Mouse (Mus musculus) central nervous system, embryonic 11.5 days (tissue): ENCODE measurements around the gene Cyp11a1. TPM values are rescaled to one million over a fixed set of nuclear protein-coding genes. Genes with fewer than 3 reads are reported as not detected.

Experiments
- polyA plus RNA-seq: library from polyadenylated mRNA; depleted of rRNA; stranded (reverse); fragments of >200 nt; gene quantifications from 2 replicates; pipeline ENCODE4 v1.2.3, GENCODE M21; 2012; rRNA removed

The Cyp11a1 gene
- polyA plus RNA-seq = 0.07 and 0.19 TPM in 2 replicates

DNA sequence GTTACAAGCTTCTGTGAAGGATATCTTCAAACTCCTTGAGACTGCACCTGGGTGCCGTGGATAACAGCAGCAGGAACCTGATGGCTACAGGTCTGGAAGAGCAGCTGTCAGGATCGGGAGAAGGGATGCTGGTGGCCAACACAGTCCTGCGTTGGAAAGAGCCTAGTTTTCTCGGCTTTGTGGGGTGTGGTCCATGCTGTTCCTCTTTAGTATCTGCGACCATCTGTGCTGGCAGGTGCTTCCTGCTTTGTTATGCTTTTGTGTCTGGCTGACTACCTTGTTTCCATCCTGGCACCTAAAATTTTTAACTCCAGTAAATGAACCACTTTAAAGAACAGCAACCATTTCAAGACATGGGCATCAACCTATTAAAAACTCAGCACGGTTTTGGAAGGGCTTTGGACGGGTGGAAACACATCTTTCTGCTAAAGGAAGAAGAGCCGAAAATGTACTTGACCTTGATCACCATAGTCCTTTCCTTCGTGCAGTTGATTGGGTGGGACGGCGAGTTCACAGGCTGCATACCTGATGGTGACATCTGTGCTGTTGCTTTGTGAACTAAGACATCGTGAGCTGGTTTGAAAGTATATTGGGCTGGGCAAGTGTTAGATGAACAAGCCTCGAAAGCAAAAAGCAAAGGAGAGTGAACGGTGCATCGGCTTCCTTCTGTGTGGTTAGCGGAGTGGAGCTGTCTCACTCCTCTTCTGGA lies at the start of gene Cyp11a1:
TSS of gene Cyp11a1 (plus strand) at position 659 of the 709 bp plus-strand sequence.

GRCm38 (mm10) chr9:58063531-58063930 lies 57.3 kb downstream of the Cyp11a1 start, which contains the start of gene Stra6:
Gene Stra6, plus strand, starts transcription at chr9:58063788.

Other genes with a start within 250 kb of the Cyp11a1 start
- gene Clk3, start 240.6 kb upstream of the Cyp11a1 start, polyA plus RNA-seq = 128 and 137 TPM in 2 replicates
- 19.2 and 22.9 TPM in 2 replicates for gene Arid3b, start 169.6 kb upstream of the Cyp11a1 start, polyA plus RNA-seq
- gene Ubl7, start 95.4 kb upstream of the Cyp11a1 start, polyA plus RNA-seq = 58.9 and 69.7 TPM in 2 replicates
- 7.3 and 8.1 TPM in 2 replicates for gene Sema7a, start 66.3 kb upstream of the Cyp11a1 start, polyA plus RNA-seq
- 8.5 and 31.3 TPM in 2 replicates for gene Stra6, start 57.4 kb downstream of the Cyp11a1 start, polyA plus RNA-seq
- 0.46 and 0.95 TPM in 2 replicates for gene Ccdc33, start 112.4 kb downstream of the Cyp11a1 start, polyA plus RNA-seq
- 18.4 and 84.2 TPM in 2 replicates for gene Islr, start 197.9 kb downstream of the Cyp11a1 start, polyA plus RNA-seq
- gene Islr2, start 197.9 kb downstream of the Cyp11a1 start, polyA plus RNA-seq = 63.3 and 90.2 TPM in 2 replicates
- gene Pml, start 243.4 kb downstream of the Cyp11a1 start, polyA plus RNA-seq = 9.8 and 16.8 TPM in 2 replicates
- gene Stoml1, start 246.8 kb downstream of the Cyp11a1 start, polyA plus RNA-seq = 45.6 and 61.9 TPM in 2 replicates